Mouse (Mus musculus) urinary bladder, postnatal 0 days (tissue): Measurements from ENCODE around the gene Atg7. TPM values are rescaled to one million over a fixed set of nuclear protein-coding genes. Genes with fewer than 3 reads are reported as not detected.

Experiments
- polyA plus RNA-seq: library from polyadenylated mRNA; unstranded; fragments of >200 nt; fragmentation: Nextera tagmentation; extraction: Ambion mirVana; gene quantifications from 2 replicates; pipeline ENCODE4 v1.2.1, GENCODE M21; 2015

The Atg7 gene
- 19.0 and 19.1 TPM in 2 replicates for polyA plus RNA-seq

DNA sequence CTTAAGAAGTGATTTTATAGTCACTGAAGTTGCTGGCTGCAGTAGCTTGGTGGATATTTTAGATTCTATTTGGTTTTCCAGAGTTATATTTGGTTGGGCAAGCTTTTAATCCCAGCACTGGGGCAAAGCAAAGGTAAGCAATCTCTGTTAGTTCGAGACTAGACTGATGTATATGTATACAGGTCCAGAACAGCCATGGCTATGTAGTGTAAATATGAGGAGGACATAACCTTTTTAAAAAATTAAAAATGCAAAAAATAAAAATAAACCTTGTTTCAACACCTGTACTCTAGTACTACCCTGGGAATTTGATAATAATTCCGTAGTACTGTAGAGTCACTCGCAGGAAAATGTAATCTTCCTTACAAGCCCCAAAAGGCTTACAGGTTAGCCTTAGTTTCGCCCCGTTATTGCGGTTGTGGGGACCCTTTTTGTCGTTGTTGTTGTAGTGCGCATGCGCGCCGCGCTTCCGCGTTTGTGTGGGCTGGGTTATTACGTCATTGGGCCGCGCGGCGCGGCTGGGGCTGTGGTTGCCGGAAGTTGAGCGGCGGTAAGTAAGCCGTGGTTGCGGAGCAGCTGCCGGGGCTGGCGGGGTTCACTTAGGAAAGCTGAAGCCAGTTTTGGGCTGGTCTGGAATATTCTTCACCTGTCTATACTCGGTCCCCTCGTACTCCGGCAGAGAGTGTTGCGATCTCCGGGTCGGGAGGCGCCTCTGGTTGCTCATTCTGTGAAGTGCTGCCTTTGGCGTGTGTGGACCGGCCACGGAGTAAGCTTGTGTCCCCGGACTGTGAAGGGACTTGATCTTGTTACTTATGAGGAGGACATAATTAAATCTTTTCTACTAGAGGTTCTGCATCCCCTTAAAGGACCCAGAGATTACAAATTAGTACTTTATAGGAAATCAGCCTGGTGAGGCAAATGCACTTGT is at the start of gene Atg7:
Gene Atg7 (plus strand): TSS at position 497 of the 928 bp plus-strand sequence.

Other genes with a start within 250 kb of the Atg7 start
- 0.11 and 0.25 TPM in 2 replicates for gene Hrh1, start 245.2 kb upstream of the Atg7 start, polyA plus RNA-seq